Mouse (Mus musculus): ENCODE data around the gene Tbc1d8.

DNA sequence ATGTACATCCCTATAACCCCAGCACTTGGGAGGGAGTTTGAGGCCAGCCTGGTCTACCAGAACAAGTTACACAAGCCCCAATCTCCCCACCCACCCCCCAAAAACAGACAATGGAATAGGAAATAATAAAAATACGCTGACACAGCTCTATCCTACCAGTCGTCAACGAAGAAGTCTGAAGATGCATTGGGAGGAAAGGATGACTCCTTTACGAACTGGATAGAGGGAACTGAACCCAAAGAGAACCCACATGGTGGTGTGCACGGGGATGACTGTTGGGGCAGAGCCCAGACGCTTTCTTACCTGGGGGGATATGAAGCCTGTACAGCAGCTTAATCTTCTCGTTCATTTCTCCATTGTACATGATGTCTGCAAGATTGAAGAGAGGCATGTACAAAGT lies 102.4 kb downstream of the Tbc1d8 start:
- TF ChIP-seq TCF3 (IDR thresholded peaks at IDR 0.05; ENCODE audit: insufficient read length, low read depth) (no peak), POLR2A (IDR thresholded peaks at IDR 0.05; ENCODE audit: insufficient read length, low read depth) (no peak), MAX (IDR thresholded peaks at IDR 0.05; ENCODE audit: low read depth) (no peak), REST (IDR thresholded peaks at IDR 0.05; ENCODE audit: insufficient read depth, insufficient read length) (no peak), TCF12 (IDR thresholded peaks at IDR 0.05; ENCODE audit: insufficient read depth, poor library complexity, severe bottlenecking) (no peak), MYOG (IDR thresholded peaks at IDR 0.05; ENCODE audit: control insufficient read depth in 1 of 3, insufficient read depth in 1 of 3, insufficient read length in 2 of 3, low read depth in 2 of 3) (no peak), E2F4 (IDR thresholded peaks at IDR 0.05; ENCODE audit: insufficient read depth) (no peak), MYOD1 (IDR thresholded peaks at IDR 0.05; ENCODE audit: control insufficient read depth in 1 of 3, insufficient read length in 2 of 3, low read depth in 2 of 3) (no peak), USF1 (IDR thresholded peaks at IDR 0.05; ENCODE audit: low read depth) (no peak), POLR2AphosphoS2 (IDR thresholded peaks at IDR 0.05; ENCODE audit: insufficient read length, low read depth) (no peak), CEBPB (IDR thresholded peaks at IDR 0.05; ENCODE audit: insufficient read depth, poor library complexity, severe bottlenecking) (no peak), SRF (IDR thresholded peaks at IDR 0.05; ENCODE audit: control insufficient read depth, insufficient read length, low read depth) (no peak)

All from myocyte (in vitro differentiated cells).